Mouse (Mus musculus): ENCODE results near the gene Lrrc30. TPM values are rescaled to one million over a fixed set of nuclear protein-coding genes. Genes with fewer than 3 reads are reported as not detected.

Gene Lrrc30
- not detected for total RNA-seq (2023)

DNA sequence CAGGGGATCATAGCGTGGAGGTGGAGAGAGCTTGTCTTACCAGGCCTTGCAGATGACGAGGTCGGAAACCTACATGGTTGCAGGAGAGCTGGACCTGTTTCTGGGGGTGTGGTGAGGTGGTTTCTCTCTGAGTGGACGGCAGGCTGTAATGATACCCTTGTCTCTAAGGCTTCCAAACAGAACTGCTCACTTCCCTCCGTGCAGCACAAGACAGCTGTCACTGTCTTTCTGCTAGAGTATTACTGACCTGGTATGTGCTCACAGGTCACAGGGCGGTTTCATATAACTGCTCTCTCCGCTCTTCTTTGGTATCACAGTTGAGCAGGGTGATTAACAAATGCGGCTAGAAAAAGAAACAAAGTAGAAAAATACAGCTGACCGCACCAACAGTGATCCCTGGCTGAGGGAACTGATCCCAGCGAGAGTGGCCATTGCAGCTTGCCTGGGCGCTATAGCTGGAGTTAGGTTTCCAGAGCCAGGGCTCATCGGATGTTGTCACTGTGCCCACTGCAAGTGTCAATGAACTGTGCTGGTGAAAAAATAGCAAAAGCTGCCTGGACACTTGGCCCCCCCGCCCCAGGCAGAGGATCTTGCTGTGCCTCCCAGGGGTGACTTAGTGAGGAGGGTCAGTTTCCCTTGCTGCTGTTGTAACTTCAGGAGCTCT lies at the start of gene Lrrc30:
Gene Lrrc30, minus strand, starts transcription at position 48 of the 664 bp plus-strand sequence.

Other genes with a start within 250 kb of the Lrrc30 start
- not detected for gene Lama1, start 64.5 kb upstream of the Lrrc30 start, total RNA-seq (2023)

All from B cell, adult 67 days (primary cell).